1 mouse cellular context compared by ENCODE assay signal in the genomic region with DNA sequence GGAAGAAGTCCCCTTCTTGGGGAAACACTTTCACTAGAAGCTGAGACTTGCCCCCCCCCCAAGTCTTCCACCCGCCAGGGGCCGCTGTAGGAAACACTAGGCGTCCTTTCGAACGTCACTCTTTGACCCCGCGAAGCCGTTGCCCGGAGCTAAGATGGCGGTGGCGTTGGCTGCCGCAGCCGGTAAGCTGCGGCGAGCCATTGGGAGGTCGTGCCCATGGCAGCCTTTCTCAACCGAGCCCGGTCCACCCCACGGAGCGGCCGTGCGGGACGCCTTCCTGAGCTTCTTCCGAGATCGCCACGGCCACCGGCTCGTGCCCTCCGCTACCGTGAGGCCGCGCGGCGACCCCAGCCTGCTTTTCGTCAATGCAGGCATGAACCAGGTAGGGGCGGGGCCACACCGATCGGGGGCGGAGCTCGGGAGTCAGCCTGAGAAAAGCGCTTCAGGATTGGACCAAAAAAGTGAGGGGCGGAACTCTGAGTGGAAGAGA.
TF ChIP-seq lines count a peak whose summit lies in the region.

Gene Aars2 (plus strand): TSS at position 142 of the 490 bp plus-strand sequence.

TF ChIP-seq in CH12.LX, 34 proteins besides CTCF, POLR2A, EP300 and RAD21 (continued from another document):
- TF ChIP-seq POLR2AphosphoS2 (IDR thresholded peaks at IDR 0.05; ENCODE audit: low read depth, low read length), result no peak
- TF ChIP-seq USF2 (conservative IDR thresholded peaks at IDR 0.05; ENCODE audit: low read depth, low read length), result no peak
- TF ChIP-seq TBP (conservative IDR thresholded peaks at IDR 0.05; ENCODE audit: low read depth, low read length), result peak; percentile 66; the same call in 1 of the 2 replicates
- no peak for TF ChIP-seq ZC3H11A (IDR thresholded peaks at IDR 0.05; ENCODE audit: low read depth, low read length)
- peak; percentile 17; the same call in 1 of the 2 replicates for TF ChIP-seq SMC3 (IDR thresholded peaks at IDR 0.05; ENCODE audit: low read depth, low read length)
- no peak for TF ChIP-seq MAFK (IDR thresholded peaks at IDR 0.05; ENCODE audit: insufficient replicate concordance, low read length)
- peak; percentile 78; the same call in 1 of the 2 replicates for TF ChIP-seq MEF2A (IDR thresholded peaks at IDR 0.05; ENCODE audit: borderline replicate concordance, low read depth, low read length)
- no peak; the same call in 1 of the 2 replicates for TF ChIP-seq BHLHE40 (IDR thresholded peaks at IDR 0.05; ENCODE audit: low read depth, low read length)
- TF ChIP-seq NELFE (IDR thresholded peaks at IDR 0.05; ENCODE audit: low read depth, low read length), result peak; percentile 61; the same call in 1 of the 2 replicates
- TF ChIP-seq TCF12 (IDR thresholded peaks at IDR 0.05; ENCODE audit: low read depth, low read length), result peak; percentile 92
- peak; percentile 75 for TF ChIP-seq SIN3A (IDR thresholded peaks at IDR 0.05; ENCODE audit: low read length)
- TF ChIP-seq CHD1 (IDR thresholded peaks at IDR 0.05; ENCODE audit: low read depth, low read length), result no peak
- peak; percentile 91; the same call in 1 of the 2 replicates for TF ChIP-seq KAT2A (IDR thresholded peaks at IDR 0.05; ENCODE audit: insufficient replicate concordance, low read length)
- TF ChIP-seq MYC (IDR thresholded peaks at IDR 0.05; ENCODE audit: low read depth, low read length), result 0 out of 2 replicates have a peak, but pooled peaks have one; percentile 23
- no peak for TF ChIP-seq UBTF (IDR thresholded peaks at IDR 0.05; ENCODE audit: low read depth, low read length)
- TF ChIP-seq JUND (conservative IDR thresholded peaks at IDR 0.05; ENCODE audit: low read depth, low read length), result no peak
- TF ChIP-seq MAZ (IDR thresholded peaks at IDR 0.05; ENCODE audit: low read depth, low read length), result peak; percentile 99
- peak; percentile 56 for TF ChIP-seq CHD2 (IDR thresholded peaks at IDR 0.05; ENCODE audit: low read length)
- TF ChIP-seq PAX5 (IDR thresholded peaks at IDR 0.05; ENCODE audit: low read length), result no peak
- TF ChIP-seq NRF1 (IDR thresholded peaks at IDR 0.05; ENCODE audit: low read depth, low read length), result peak; percentile 72
- TF ChIP-seq ZMIZ1 (IDR thresholded peaks at IDR 0.05; ENCODE audit: low read depth, low read length), result no peak; the same call in 1 of the 2 replicates
- TF ChIP-seq E2F4 (IDR thresholded peaks at IDR 0.05; ENCODE audit: insufficient replicate concordance, low read depth, low read length), result no peak
- no peak for TF ChIP-seq JUN (IDR thresholded peaks at IDR 0.05; ENCODE audit: insufficient read depth, low read depth, low read length)
- no peak for TF ChIP-seq USF1 (IDR thresholded peaks at IDR 0.05; ENCODE audit: low read depth, low read length)
- peak; percentile 32; the same call in 1 of the 2 replicates for TF ChIP-seq ETS1 (conservative IDR thresholded peaks at IDR 0.05; ENCODE audit: low read depth, low read length)
- peak; percentile 69 for TF ChIP-seq ELF1 (IDR thresholded peaks at IDR 0.05; ENCODE audit: low read depth, low read length)
- TF ChIP-seq IRF4 (IDR thresholded peaks at IDR 0.05; ENCODE audit: low read depth, low read length), result peak; percentile 74
- peak; percentile 75 for TF ChIP-seq MXI1 (IDR thresholded peaks at IDR 0.05; ENCODE audit: low read depth, low read length)
- 0 out of 2 replicates have a peak, but pooled peaks have one; percentile 29 for TF ChIP-seq MAX (IDR thresholded peaks at IDR 0.05; ENCODE audit: low read length)
- TF ChIP-seq ZNF384 (IDR thresholded peaks at IDR 0.05; ENCODE audit: low read depth, low read length), result no peak
- TF ChIP-seq ZKSCAN1 (IDR thresholded peaks at IDR 0.05; ENCODE audit: borderline replicate concordance, low read depth, low read length), result no peak
- TF ChIP-seq RCOR1 (conservative IDR thresholded peaks at IDR 0.05; ENCODE audit: low read depth, low read length), result no peak
- peak; percentile 95 for TF ChIP-seq HCFC1 (IDR thresholded peaks at IDR 0.05; ENCODE audit: low read depth, low read length)
